Mouse (Mus musculus) midbrain, postnatal 0 days (tissue): ENCODE measurements around the gene Adgrg2. TPM values are rescaled to one million over a fixed set of nuclear protein-coding genes. Genes with fewer than 3 reads are reported as not detected.
A peak's percentile ranks its signal among the peaks of the same experiment; 100 is the strongest.

Source experiments
- ATAC-seq: fragments of 200-750 bp; cut with Nextera tagmentation; 2 replicates; pipeline ENCODE4 v1.8.0; 2017; ENCODE audit warnings: moderate number of reproducible peaks, mild to moderate bottlenecking, moderate TSS enrichment, moderate library complexity; ENCODE audit not compliant: low FRiP score
- DNase-seq: peaks from one replicate; pipeline ENCODE4 v3.0.0-alpha.2; 2015; ENCODE audit warnings: low spot score
- H3K27ac ChIP-seq: fragments of 300-500 bp; sonication (generic); 2 replicates; pipeline ENCODE4 v1.5.1; 2014; ENCODE audit warnings: low read depth, mild to moderate bottlenecking, low read length, mixed read lengths
- H3K27me3 ChIP-seq: fragments of 300-500 bp; sonication (generic); 2 replicates; pipeline ENCODE4 v1.6.1; 2014; ENCODE audit warnings: low read length, control low read depth, mixed read lengths; ENCODE audit not compliant: insufficient read depth
- H3K36me3 ChIP-seq: fragments of 300-500 bp; sonication (generic); 2 replicates; pipeline ENCODE4 v1.6.1; 2014; ENCODE audit warnings: low read length, control low read depth, mixed read lengths; ENCODE audit not compliant: insufficient read depth
- H3K4me1 ChIP-seq: fragments of 300-500 bp; sonication (generic); 2 replicates; pipeline ENCODE4 v1.6.1; 2014; ENCODE audit warnings: mild to moderate bottlenecking, control low read depth, antibody characterized with exemption, low read length, mixed read lengths; ENCODE audit not compliant: insufficient read depth
- H3K4me2 ChIP-seq: fragments of 300-500 bp; sonication (generic); 2 replicates; pipeline ENCODE4 v1.6.1; 2014; ENCODE audit warnings: low read depth, mild to moderate bottlenecking, low read length, mixed read lengths; ENCODE audit not compliant: poor library complexity, severe bottlenecking
- H3K4me3 ChIP-seq: fragments of 300-500 bp; sonication (generic); 2 replicates; pipeline ENCODE4 v1.5.1; 2014; ENCODE audit warnings: low read depth, mild to moderate bottlenecking, low read length, moderate library complexity
- H3K9ac ChIP-seq: fragments of 300-500 bp; sonication (generic); replicated peaks from 2 replicates; pipeline ENCODE4 v1.6.1; 2014; ENCODE audit warnings: mild to moderate bottlenecking, low read length, moderate library complexity, mixed read lengths; ENCODE audit not compliant: poor library complexity, severe bottlenecking
- H3K9me3 ChIP-seq: fragments of 300-500 bp; sonication (generic); 2 replicates; pipeline ENCODE4 v1.6.1; 2016; ENCODE audit warnings: low read length, control low read depth
- CTCF ChIP-seq: IDR thresholded peaks from 2 replicates; pipeline ENCODE4 v1.5.1; 2016; ENCODE audit warnings: antibody characterized with exemption, mild to moderate bottlenecking
- WGBS: fragments of 180-500 bp; shearing (Covaris S2); extraction: QIAGEN DNeasy Blood & Tissue Kit; methylation state at CpG from one replicate; pipeline ENCODE4 v1.1.7; 2014; 5-methylcytosine and 5-hydroxymethylcytosine counted together
- polyA plus RNA-seq: library from polyadenylated mRNA; unstranded; fragments of >200 nt; fragmentation: Nextera tagmentation; extraction: Ambion mirVana; gene quantifications from 2 replicates; pipeline ENCODE4 v1.2.1, GENCODE M21; 2015
- total RNA-seq: library from RNA; depleted of rRNA; stranded (reverse); fragments of >200 nt; gene quantifications from 2 replicates; pipeline ENCODE4 v1.2.3, GENCODE M21; 2014; rRNA removed

The Adgrg2 gene
- total RNA-seq (3.8 and 6.0 TPM in 2 replicates), polyA plus RNA-seq (2.8 and 3.6 TPM in 2 replicates)

DNA sequence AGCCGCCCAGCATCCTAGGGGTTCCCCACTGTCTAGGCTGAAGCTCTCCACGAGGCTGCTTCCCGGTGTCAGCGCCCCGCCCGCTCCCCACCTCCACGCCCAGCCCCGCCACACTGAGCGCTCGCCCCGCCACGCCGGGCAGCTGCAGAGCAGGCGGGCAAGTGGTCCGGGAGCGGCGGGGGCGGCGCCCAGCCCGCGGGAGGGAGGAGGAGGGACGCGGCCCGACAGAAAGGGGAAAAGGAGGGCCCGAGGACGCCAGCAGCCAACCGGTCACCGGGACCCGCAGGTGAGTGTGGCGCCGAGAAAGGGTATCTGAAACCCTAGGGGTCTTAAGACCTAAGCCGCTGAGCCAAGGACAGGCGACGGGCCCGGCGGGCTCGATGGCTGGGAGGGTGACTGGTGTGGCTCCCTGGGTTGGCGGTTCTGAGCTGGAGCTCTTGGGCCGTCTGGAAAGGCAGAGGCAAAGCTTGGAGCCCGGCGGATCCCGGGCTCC lies at the start of gene Adgrg2:
TSS of gene Adgrg2 (plus strand) at position 227 of the 493 bp plus-strand sequence.
- H3K27me3 ChIP-seq: no peaks in the 10 kb centered on the region
- TF ChIP-seq CTCF: no peak
- H3K4me1 ChIP-seq: no peaks in the 10 kb centered on the region
- ATAC-seq (peak; percentile 54; the same call in 1 of the 2 replicates), DNase-seq (no peak)
- no peak within 1 kb of the TSS for H3K27ac ChIP-seq
- peak within 1 kb of the TSS; percentile 48 for H3K4me3 ChIP-seq
- no peaks in the 10 kb centered on the region for H3K36me3 ChIP-seq
- 19% methylated on average over 31 of the region's 42 CpGs for WGBS
- peak within 1 kb of the TSS; percentile 46; the same call in 1 of the 2 replicates for H3K9ac ChIP-seq
- H3K9me3 ChIP-seq: no peaks in the 10 kb centered on the region
- peak within 1 kb of the TSS; percentile 73 for H3K4me2 ChIP-seq

DNA sequence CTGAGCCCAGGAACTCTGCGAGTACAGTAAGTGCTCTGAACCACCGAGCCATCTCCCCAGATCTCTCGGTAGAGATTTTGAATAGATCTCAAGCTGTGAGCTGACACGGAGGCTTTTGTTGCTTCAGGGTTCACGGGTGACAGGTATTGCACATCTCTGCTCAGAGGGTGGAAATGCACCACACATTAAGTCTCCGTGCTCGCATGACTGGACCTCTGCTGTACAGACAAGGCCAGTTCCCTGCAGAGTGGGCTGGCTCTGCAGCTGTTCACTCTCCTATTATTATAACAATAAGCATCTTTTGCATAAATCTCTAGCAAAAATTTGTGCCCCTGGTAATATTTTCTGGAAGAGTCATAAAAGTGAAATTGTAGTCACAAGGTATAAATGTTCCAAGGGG lies 39.5 kb upstream of the Adgrg2 start:
- Histone ChIP-seq H3K9ac (no peak overlapping the region), H3K4me3 (no peak overlapping the region), H3K27me3 (no peaks in the 10 kb centered on the region), H3K36me3 (no peaks in the 10 kb centered on the region), H3K9me3 (no peaks in the 10 kb centered on the region), H3K4me2 (no peak overlapping the region), H3K4me1 (no peaks in the 10 kb centered on the region), H3K27ac (no peak overlapping the region)
- WGBS: 42% methylated on average over 7 of the region's 7 CpGs
- peak; percentile 0 for DNase-seq
- no peak for TF ChIP-seq CTCF
- no peak for ATAC-seq

DNA sequence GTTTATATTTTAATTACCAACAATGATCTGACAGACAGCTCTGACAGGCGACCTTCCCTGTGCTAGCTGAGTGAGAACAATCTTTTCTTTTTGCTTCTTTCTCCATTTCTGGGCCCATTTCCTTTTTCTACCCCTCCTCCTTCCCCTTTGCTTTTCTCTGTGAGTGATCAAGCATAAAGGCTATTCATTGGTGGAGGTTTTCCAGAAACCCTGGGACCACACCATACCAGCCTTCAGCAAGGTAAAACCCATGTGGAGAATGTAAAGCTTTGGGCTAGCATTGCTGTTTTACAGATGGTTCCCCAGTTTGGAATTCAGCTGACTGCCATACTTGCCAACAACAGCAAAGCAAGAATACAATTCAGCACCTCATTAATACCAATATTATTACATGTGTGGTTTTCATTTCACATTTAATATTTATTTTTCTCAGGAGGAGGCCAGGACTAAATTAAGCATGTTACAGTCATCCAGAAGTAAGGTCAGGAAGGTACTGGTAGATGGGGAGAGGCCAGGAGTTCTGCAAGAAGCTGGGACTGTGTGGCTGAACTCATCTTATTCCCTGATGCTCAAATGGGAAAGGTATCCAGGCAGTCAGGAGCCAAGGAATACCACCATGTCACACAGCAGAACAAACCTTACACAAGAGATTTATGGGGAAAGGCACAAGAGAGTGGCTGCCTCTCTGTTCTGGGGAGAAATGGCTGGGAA lies 38.4 kb upstream of the Adgrg2 start:
- no peak overlapping the region for H3K4me2 ChIP-seq
- no peak overlapping the region for H3K9ac ChIP-seq
- ATAC-seq (no peak), DNase-seq (peak; percentile 14)
- TF ChIP-seq CTCF: no peak
- no peaks in the 10 kb centered on the region for H3K4me1 ChIP-seq
- no peaks in the 10 kb centered on the region for H3K36me3 ChIP-seq
- H3K9me3 ChIP-seq: no peaks in the 10 kb centered on the region
- no peak overlapping the region for H3K27ac ChIP-seq
- WGBS: 29% methylated on average over 1 of the region's 1 CpGs
- H3K4me3 ChIP-seq: no peak overlapping the region
- no peaks in the 10 kb centered on the region for H3K27me3 ChIP-seq

DNA sequence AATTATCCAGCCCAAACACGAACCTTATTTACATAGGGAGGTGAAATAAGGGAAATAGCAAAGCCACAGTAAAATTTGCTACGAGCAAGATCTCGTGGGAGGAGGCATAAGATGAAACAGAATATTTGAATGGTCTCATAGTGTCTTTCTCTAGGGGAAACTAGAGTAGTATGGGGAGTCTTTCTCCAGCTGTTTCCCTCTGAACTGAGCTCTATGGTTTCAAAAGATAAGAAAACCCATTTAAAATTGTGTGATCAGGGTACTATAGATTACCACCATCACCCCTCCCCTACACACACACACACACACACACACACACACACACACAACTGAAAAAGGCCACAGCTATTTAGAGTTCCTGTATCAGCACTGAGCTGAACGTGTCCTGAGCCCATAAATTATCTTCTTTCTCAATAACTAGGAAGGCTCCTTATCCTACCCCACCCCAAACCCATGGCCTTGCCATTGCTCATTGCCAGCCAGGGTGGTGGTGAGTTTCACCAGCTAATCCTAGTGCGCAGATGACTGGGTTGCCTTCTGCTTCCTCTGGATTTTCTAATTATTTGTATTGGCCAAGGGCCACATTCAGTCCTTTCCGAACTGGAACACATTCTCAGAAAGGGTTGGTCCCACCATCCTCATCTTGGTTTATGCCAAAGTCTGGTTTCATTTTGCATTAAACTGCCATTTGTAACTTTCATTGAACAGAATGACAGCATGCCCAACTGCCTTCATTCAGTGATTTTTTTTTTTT lies 5.6 kb upstream of the Adgrg2 start:
- Histone ChIP-seq H3K4me2 (no peak overlapping the region), H3K27me3 (peaks cover 3% of the 10 kb centered on the region; the same call in 1 of the 2 replicates), H3K36me3 (no peaks in the 10 kb centered on the region), H3K4me1 (no peaks in the 10 kb centered on the region), H3K9me3 (no peaks in the 10 kb centered on the region), H3K4me3 (no peak overlapping the region), H3K9ac (no peak overlapping the region), H3K27ac (no peak overlapping the region)
- DNase-seq (no peak), ATAC-seq (no peak)
- WGBS: 74% methylated on average over 6 of the region's 6 CpGs
- TF ChIP-seq CTCF: no peak

DNA sequence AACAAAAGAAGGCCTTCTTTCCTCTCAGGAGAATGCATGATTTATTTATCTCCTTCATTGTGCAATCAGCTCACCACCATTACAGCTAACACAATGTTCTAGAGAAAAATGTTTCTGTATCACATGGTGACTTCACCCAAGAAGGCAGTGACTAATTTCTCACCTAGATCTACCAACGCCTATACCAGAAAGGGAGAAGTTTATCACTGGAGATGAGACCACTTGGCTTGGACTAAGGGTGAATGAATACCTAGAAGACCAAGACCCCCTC lies 5.1 kb upstream of the Adgrg2 start:
- TF ChIP-seq CTCF: no peak
- no peak overlapping the region for H3K4me2 ChIP-seq
- H3K36me3 ChIP-seq: no peaks in the 10 kb centered on the region
- H3K4me1 ChIP-seq: no peaks in the 10 kb centered on the region
- peaks cover 3% of the 10 kb centered on the region; the same call in 1 of the 2 replicates for H3K27me3 ChIP-seq
- no peak for DNase-seq
- H3K9ac ChIP-seq: no peak overlapping the region
- WGBS: 88% methylated on average over 1 of the region's 1 CpGs
- no peak overlapping the region for H3K27ac ChIP-seq
- no peak for ATAC-seq
- no peaks in the 10 kb centered on the region for H3K9me3 ChIP-seq
- H3K4me3 ChIP-seq: no peak overlapping the region

DNA sequence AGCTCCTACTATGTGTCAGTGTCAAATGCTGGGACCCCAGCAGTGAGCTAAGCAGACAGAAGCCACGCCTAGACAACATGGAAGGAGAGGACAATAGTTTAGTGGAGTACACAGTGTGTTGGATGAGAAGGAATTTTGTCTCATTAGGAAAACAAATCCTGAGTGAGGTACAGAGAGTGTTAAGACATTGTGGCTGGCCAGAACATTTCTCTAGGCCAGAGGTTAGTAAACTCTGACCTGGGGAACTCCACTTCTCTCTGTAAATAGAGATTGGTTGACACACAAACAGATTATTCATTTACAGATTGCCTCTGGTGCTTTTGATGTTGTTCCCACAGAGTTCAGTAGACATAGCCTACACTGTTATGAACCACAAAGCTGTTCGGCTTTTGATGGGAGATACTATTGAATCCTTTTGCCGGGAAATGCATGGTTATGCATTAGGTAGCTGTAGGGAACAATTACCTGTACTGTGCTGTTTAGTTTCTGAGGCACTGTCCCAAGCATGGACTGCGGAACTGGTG lies 22.5 kb downstream of the Adgrg2 start:
- TF ChIP-seq CTCF: no peak
- H3K27ac ChIP-seq: no peak overlapping the region
- H3K9me3 ChIP-seq: no peaks in the 10 kb centered on the region
- H3K27me3 ChIP-seq: no peaks in the 10 kb centered on the region
- H3K4me3 ChIP-seq: no peak overlapping the region
- ATAC-seq (no peak), DNase-seq (no peak)
- H3K9ac ChIP-seq: no peak overlapping the region
- H3K36me3 ChIP-seq: no peaks in the 10 kb centered on the region
- WGBS: 83% methylated on average over 4 of the region's 4 CpGs
- H3K4me2 ChIP-seq: no peak overlapping the region
- no peaks in the 10 kb centered on the region for H3K4me1 ChIP-seq
